Mouse (Mus musculus) naive thymus-derived CD4-positive, alpha-beta T cell, adult 2 months (primary cell): ENCODE data around the gene Gm10320.

Experiments
- DNase-seq: peaks from one replicate; pipeline ENCODE4 v3.0.0-alpha.2; 2011; ENCODE audit warnings: low read depth

Gm10320 gene

DNA sequence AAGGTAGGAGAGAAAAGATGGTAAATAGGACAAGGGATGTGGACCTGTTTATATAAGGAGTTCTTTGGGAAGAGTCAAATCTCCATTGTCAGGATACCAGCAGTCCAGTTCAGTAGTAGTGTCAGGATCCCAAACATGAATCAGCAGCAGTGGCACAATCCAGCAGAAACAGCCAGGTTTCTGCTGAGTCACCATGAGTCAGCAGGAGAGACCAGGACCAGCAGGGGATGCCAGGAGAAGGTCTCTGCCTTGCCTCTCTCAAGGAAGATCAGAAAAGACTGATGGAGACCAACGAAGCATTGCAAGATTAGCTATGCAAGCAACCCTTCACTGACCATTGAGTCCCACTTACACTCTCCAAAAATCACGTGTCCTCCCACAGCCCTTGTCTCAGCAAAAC lies 35.4 kb downstream of the Gm10320 start:
- DNase-seq, result no peak

DNA sequence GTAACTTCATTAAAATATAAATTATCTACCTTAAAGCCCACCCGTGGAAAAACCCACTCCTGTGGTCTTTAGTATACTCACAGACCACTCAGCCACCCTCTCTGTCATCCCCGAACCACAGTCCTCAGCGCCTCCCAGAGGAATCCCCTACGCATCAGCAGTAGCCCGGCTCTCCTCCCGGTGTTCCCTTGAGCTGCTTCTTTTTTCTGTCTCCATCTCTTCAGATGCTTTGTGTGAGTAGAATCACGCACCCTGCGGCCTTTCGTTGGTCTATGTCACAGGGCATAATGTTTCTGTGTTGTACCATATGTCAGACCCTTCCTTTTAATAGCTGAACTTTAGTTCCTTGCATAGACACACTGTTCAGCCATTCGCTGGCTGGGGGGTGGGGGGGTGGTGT lies 36.2 kb downstream of the Gm10320 start:
- DNase-seq, result no peak

DNA sequence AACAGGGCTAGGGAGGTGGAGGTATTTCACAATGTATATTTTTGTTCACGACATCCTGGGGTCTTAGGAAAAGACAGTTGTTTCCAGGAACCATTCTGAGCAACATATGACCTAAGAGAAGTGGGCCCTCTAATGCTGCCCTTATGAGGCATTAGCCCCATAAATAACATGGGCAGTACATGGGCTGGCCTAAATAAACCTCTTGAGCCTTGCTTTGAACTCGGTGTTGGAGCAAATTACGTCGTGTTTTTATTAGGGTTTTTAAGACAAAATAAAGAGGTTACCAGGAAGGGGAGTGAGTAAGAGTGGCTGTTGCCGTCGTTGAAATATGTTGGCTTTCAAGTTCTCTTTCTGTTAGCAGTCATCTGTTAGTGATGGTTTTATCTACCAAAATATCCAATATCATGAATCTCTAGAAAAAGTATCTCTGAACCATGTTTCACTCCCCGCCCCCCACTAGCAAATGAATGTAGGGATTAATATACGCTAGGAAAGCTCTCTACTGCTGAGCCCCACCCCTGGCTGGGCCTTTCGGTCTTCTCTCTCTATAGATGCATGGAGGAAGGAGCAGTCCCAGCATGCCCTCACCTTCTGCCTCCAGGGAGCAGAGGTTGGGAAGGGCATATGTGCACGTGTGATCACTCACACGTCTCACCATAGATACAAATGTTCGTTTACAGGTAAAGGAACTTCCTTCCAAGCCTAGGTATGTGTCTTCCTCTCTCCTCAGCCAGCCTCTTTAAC lies 37.4 kb downstream of the Gm10320 start:
- no peak for DNase-seq

DNA sequence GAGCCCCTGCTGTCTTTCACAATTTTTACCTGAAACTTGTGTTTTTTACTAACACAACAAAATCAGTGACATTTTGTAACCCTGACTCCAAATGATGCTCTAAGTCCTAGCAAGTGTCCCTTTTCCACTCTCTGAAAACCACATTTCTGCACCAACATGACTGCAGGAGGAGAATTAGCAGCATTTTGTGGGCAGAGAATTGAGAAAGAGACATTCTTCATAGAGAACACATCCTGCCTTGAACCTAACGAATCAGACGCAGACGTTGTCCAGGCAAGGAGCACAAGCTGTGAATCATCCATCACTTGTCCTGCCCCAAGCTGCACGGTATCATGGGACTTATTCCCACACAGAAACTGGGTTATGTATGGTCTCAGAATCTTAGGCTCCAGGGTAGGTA lies 38.7 kb downstream of the Gm10320 start:
- DNase-seq, result no peak

DNA sequence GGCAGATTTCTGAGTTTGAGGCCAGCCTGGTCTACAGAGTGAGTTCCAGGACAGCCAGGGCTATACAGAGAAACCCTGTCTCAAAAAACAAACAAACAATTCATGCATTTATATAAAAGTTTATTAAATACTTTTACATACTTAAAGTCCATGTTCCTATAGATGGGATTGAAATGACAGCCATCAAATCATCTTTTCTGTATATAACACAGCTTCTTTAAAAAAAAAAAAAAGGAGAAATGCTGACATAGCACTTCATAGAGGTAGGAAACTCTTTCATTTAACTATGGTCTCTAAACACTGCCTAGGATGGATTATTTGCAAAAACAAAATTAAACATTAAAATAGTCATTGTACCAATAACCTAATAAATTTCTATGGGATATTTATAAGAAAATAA lies 43.1 kb downstream of the Gm10320 start:
- no peak for DNase-seq

DNA sequence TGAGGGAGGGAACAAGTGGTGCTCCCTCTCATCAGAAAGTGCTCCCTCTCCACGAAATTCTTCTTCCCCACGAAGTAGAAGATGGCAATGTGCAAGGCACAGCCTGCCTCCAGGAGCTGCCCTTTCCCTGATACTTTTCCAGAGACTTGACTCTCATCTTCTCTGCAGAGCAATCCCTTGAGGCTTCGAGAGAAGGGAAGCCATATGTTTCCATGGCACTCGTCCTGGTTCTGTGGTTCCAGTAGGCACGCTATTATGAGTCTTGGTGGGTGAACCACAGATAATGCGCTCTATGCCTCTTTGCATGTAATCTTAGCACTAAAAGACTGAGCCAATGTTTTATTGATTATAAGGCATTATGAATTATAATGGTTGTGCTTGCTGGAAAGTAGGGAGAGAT lies 44.1 kb downstream of the Gm10320 start:
- no peak for DNase-seq

DNA sequence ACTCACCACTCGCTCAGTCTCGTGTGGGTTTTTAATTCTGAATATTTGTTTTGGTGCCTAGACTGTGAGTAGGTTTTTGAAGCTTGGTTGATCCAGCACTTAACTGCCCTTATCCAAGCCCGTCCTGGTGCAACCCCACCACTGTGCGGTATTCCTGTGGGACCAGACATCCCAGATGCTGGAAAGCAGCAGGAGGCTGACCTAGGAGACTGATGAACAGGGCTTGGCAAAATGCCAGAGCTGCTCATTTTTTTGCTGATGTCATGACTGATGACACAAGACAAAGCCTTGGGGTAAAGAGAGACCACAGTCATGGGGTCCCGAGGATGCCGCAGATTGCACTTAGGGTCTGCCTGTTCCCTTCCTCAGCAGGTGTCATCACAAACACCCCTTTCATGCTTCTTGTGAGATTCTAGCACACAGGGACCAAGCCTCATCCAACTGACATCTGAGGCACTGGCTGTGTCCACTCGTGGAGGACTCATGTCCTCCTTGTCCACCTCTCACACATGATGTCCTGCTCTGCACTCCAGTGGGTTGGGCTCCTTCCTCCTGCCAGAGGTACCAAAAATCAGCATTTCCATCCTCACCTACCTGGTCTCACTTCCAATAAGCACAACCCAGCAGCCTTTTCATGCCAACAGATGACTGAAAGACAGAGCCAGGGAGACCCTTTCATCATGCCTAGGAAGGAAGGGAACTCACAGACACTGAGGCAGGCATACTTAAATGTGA lies 46.2 kb downstream of the Gm10320 start:
- DNase-seq, result no peak

DNA sequence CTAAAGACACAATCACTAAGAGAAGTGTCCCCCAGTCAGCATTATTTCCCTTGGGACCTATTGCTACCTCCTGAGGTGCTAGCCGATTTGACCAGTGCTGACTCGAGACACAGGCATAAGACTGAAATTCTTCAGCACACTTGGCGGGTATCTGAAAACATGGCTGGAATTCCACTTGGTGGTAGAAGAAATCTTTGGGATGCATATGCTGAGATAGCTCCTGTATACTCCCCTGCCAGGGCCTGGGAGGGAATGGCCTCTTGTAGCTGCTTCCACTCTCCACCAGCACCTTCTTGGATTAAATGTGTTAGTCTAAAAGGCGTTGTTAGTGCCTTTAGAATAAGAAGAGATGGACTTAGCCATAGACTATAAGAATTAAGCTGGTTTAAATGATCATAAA lies 50.8 kb downstream of the Gm10320 start:
- no peak for DNase-seq

DNA sequence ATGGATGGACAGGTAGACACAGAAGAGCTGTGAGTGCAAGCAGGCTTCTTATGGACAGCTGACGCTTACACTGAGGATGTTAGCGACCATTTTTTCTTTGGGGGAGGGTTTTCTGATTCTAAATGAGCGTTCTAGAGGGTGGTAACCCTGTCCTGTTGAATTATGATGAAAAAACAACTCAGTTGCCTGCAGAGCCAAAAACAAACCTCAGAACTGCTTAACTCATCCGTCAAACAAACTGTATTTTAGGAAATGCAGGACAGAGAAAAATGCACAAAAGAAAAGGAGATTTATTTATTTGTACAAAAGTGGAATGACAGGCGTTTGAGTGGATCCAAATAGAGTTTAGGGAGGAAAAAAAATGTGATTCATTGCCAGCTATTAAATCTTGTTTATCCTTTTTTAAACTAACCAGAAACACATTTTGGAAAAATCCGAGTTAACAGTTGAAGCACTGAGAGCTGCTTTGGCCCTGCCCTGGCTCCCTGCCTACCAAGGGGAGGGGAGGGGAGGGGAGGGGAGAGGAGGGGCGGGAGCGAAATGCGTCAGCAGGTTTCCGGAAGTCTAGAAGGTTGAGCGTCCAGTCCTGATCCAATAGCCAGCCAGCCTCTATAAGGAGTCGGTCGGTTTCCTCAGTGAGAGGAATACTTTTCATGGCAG lies 51.4 kb downstream of the Gm10320 start:
- DNase-seq, result no peak
